Mouse (Mus musculus): Measurements from ENCODE around the gene Herc4. TPM values are rescaled to one million over a fixed set of nuclear protein-coding genes. Genes with fewer than 3 reads are reported as not detected.

The Herc4 gene
- polyA plus RNA-seq, 1 experiment from 2014 or later: 25.4 TPM

DNA sequence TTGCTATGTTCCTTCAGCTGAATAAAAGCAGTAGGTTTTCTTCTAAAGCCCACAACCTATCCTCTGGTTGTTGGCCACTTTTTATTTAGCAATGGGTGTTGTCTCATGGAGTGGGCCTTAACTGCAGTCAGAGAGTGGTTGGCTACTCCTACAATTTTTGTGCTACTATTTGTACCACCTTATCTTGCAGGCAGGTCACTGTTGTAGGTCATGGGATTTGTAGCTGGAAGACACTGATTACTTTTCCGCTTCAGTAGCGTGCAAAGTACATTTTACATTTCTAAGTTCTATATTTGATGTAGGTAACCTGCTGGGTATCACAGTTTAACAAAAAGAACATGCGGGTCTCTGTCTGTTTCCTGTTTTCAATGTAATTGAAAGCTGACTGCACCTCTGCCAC is 15.7 kb downstream of the Herc4 start:
- no peak overlapping the region for H3K27ac ChIP-seq (replicated peaks)
- H3K4me2 ChIP-seq: no peak overlapping the region
- WGBS: 92% methylated on average over 3 of the region's 3 CpGs
- H3K9ac ChIP-seq: no peak overlapping the region
- H3K4me3 ChIP-seq: no peak overlapping the region
- H3K4me1 ChIP-seq (replicated peaks): no peaks in the 10 kb centered on the region
- peaks cover 11% of the 10 kb centered on the region for H3K36me3 ChIP-seq
- no peak for ATAC-seq (ENCODE audit: low read depth)
- no peaks in the 10 kb centered on the region for H3K27me3 ChIP-seq
- H3K9me3 ChIP-seq: no peaks in the 10 kb centered on the region

DNA sequence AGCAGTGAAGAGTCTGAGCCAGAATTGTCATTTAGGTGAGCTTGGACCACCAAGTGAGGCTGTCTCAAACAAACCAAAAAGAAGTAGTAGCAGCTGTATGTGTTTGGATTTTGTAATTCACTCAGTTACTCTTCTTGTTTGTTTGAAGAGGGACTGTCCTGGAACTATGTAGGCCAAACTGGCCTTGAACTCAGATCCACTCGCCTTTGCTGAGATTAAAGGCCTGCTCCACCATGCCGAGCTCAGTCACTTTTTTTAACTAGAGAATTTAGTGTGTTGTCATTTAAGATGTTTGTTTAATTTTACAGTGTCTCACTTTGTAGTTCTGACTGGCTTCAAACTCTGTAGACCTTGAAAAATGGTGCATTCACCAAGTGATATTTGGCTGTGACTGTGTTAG is 24.3 kb downstream of the Herc4 start:
- Histone ChIP-seq H3K4me3 (no peak overlapping the region), H3K36me3 (peaks cover 51% of the 10 kb centered on the region), H3K4me2 (no peak overlapping the region), H3K9ac (no peak overlapping the region), H3K9me3 (peaks cover 8% of the 10 kb centered on the region), H3K4me1 (replicated peaks) (no peaks in the 10 kb centered on the region), H3K27me3 (no peaks in the 10 kb centered on the region), H3K27ac (replicated peaks) (no peak overlapping the region)
- ATAC-seq (ENCODE audit: low read depth): no peak
- 89% methylated on average over 2 of the region's 2 CpGs for WGBS

DNA sequence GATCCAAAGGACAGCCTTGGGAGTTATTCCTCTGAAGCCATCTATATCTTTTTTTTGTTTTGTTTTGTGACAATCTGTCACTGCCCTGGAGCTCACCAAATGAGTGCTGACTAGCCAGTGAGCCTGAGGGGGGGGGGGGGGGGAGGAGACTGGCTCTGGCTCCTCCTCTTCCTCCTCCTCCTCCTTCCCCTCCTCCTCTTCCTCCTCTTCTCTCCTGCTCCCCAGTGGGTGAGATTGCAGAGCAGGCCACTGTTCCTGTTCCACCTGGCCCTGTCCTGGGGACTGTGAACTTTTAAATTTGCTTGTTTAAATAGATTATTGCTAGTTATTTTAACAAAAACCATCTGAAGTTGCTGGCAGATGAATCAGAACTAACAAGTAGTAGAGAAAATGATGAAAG is 28.8 kb downstream of the Herc4 start:
- no peak overlapping the region for H3K4me3 ChIP-seq
- ATAC-seq (ENCODE audit: low read depth): no peak
- no peaks in the 10 kb centered on the region for H3K9me3 ChIP-seq
- H3K4me1 ChIP-seq (replicated peaks): no peaks in the 10 kb centered on the region
- H3K9ac ChIP-seq: no peak overlapping the region
- H3K4me2 ChIP-seq: no peak overlapping the region
- H3K36me3 ChIP-seq: peaks cover 53% of the 10 kb centered on the region
- H3K27me3 ChIP-seq: no peaks in the 10 kb centered on the region
- no peak overlapping the region for H3K27ac ChIP-seq (replicated peaks)

DNA sequence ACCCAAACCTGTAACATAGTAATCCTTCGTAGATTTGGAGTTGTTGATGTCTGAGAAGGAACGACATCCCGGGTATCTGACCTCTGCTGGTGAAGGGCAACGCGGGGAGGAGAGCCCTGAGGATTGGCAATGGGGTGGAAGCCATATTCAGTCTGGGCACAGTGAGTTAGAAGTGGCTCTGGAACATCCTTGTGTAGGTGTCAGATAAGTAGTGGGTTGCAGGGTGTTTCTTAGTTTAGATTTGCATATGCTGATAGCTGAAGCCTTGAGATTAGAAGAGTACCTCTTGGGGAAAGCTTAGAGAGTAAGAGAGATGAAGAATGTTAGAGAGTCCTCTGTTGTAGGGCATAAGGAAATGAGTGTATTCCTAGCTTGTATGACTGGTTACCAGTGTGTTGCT is 29.3 kb downstream of the Herc4 start:
- no peak for ATAC-seq (ENCODE audit: low read depth)
- H3K27ac ChIP-seq (replicated peaks): no peak overlapping the region
- H3K36me3 ChIP-seq: peaks cover 57% of the 10 kb centered on the region
- H3K4me2 ChIP-seq: no peak overlapping the region
- no peak overlapping the region for H3K4me3 ChIP-seq
- 92% methylated on average over 5 of the region's 5 CpGs for WGBS
- H3K9ac ChIP-seq: no peak overlapping the region
- H3K4me1 ChIP-seq (replicated peaks): no peaks in the 10 kb centered on the region
- no peaks in the 10 kb centered on the region for H3K27me3 ChIP-seq
- H3K9me3 ChIP-seq: no peaks in the 10 kb centered on the region

DNA sequence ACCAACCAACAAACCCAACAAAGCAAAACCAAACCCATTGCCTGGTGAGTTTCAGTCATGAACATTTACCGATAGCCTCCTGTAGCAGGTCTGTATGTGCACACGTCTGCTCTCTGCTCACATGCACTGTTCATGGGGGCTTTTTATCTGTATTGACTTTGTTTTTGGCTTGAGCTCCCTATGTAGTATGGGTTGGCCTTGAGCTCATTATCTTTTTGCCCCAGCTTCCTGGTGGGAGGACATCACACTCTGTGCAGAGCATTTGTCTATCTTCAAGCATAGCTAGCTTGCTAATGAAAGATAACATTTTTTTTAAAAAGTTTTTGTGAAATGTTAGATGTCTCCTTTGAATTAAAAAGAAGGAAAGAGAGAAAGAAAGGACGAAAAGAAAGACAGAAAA is 33.4 kb downstream of the Herc4 start:
- Histone ChIP-seq H3K27me3 (no peaks in the 10 kb centered on the region), H3K9ac (no peak overlapping the region), H3K4me3 (no peak overlapping the region), H3K27ac (replicated peaks) (no peak overlapping the region), H3K9me3 (no peaks in the 10 kb centered on the region), H3K4me2 (no peak overlapping the region), H3K4me1 (replicated peaks) (no peaks in the 10 kb centered on the region), H3K36me3 (peaks cover 58% of the 10 kb centered on the region)
- 94% methylated on average over 3 of the region's 3 CpGs for WGBS
- ATAC-seq (ENCODE audit: low read depth): no peak

DNA sequence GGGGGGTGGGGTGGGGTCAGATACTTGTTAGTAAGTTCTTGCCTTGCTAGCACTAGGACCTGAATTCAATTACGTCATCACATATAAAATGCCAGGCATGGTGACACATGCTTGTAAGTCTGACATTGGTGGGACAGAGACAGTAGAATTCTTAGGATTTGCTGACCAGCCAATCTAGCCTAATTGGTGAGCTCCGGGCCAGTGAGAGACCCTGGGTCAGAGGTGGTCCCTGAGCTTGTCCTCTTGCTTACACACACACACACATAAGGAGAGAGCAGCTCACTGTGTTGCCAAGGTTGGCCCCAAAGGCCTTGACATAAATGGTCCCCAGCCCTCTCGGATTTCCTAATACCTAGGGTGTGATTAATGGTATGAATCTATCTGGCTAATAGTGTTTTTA is 36.2 kb downstream of the Herc4 start:
- H3K4me2 ChIP-seq: no peak overlapping the region
- no peak overlapping the region for H3K27ac ChIP-seq (replicated peaks)
- H3K36me3 ChIP-seq: peaks cover 61% of the 10 kb centered on the region
- WGBS: 90% methylated on average over 3 of the region's 3 CpGs
- H3K4me3 ChIP-seq: no peak overlapping the region
- no peaks in the 10 kb centered on the region for H3K4me1 ChIP-seq (replicated peaks)
- H3K9ac ChIP-seq: no peak overlapping the region
- H3K9me3 ChIP-seq: no peaks in the 10 kb centered on the region
- H3K27me3 ChIP-seq: no peaks in the 10 kb centered on the region
- ATAC-seq (ENCODE audit: low read depth): no peak

DNA sequence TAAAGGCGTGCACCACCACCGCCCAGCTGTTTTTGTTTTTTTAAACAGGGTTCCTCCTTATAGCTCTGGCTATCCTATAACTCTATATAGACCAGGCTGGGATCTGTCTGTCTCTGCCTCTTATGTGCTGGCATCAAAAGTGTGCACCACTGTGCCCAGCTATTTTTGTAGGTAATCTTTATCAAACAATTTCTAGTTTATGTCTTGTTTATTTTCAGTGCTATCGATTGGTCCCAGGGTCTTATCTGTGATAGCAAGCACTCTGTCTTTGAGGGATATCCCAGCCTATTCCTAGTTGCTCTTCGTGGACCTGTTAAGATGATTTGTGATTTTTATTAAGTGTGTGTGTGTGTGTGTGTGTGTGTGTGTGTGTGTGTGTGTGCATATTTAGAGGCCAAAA is 38.8 kb downstream of the Herc4 start:
- Histone ChIP-seq H3K36me3 (peaks cover 67% of the 10 kb centered on the region), H3K27ac (replicated peaks) (no peak overlapping the region), H3K9ac (no peak overlapping the region), H3K4me1 (replicated peaks) (no peaks in the 10 kb centered on the region), H3K4me3 (no peak overlapping the region), H3K4me2 (no peak overlapping the region), H3K27me3 (no peaks in the 10 kb centered on the region), H3K9me3 (no peaks in the 10 kb centered on the region)
- WGBS: 91% methylated on average over 4 of the region's 4 CpGs
- ATAC-seq (ENCODE audit: low read depth): no peak

DNA sequence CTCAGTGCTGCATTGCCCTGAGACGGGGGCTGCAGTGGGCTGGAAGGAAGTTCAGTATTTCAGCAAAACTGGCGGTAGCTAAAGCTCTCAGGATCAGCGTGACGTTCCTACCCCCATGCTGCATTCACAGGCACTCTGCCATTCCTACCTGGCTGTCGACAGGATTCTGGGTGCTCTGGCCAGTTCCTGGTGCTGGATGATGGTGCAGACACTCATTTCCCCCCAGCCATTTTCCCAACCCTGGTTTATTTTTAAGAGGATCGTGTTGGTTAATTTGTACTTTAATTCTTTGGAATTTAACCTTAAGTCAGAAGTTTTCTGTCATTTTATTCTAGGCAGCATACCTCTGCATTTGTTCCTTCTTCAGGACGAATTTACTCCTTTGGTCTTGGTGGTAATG is 39.2 kb downstream of the Herc4 start:
- WGBS: 90% methylated on average over 7 of the region's 7 CpGs
- no peaks in the 10 kb centered on the region for H3K27me3 ChIP-seq
- H3K4me2 ChIP-seq: no peak overlapping the region
- no peak overlapping the region for H3K9ac ChIP-seq
- ATAC-seq (ENCODE audit: low read depth): no peak
- peaks cover 67% of the 10 kb centered on the region for H3K36me3 ChIP-seq
- H3K4me3 ChIP-seq: no peak overlapping the region
- no peaks in the 10 kb centered on the region for H3K9me3 ChIP-seq
- H3K4me1 ChIP-seq (replicated peaks): no peaks in the 10 kb centered on the region
- H3K27ac ChIP-seq (replicated peaks): no peak overlapping the region

DNA sequence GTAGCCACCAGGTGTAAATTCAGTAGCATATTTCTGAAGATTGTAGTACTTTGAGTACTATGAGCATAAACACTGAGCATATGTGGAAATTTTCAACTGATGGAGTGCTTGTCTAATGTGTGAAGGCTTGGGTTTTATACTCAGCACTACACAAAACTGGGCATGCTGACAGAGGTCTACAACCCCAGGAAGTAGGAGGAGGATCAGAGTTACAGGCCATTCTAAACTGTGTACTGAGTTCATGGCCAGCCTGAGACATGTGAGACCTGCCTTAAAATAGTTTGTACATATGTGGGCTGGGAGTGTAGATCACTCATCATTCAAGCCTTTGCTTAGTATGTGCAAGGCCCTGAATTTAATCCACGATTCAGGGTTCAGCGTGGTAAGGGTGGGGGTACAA is 58.7 kb downstream of the Herc4 start:
- no peak for ATAC-seq (ENCODE audit: low read depth)
- Histone ChIP-seq H3K9me3 (no peaks in the 10 kb centered on the region), H3K36me3 (peaks cover 55% of the 10 kb centered on the region), H3K27ac (replicated peaks) (no peak overlapping the region), H3K27me3 (no peaks in the 10 kb centered on the region), H3K4me2 (no peak overlapping the region), H3K9ac (no peak overlapping the region), H3K4me1 (replicated peaks) (no peaks in the 10 kb centered on the region), H3K4me3 (no peak overlapping the region)
- WGBS: 97% methylated on average over 2 of the region's 2 CpGs

DNA sequence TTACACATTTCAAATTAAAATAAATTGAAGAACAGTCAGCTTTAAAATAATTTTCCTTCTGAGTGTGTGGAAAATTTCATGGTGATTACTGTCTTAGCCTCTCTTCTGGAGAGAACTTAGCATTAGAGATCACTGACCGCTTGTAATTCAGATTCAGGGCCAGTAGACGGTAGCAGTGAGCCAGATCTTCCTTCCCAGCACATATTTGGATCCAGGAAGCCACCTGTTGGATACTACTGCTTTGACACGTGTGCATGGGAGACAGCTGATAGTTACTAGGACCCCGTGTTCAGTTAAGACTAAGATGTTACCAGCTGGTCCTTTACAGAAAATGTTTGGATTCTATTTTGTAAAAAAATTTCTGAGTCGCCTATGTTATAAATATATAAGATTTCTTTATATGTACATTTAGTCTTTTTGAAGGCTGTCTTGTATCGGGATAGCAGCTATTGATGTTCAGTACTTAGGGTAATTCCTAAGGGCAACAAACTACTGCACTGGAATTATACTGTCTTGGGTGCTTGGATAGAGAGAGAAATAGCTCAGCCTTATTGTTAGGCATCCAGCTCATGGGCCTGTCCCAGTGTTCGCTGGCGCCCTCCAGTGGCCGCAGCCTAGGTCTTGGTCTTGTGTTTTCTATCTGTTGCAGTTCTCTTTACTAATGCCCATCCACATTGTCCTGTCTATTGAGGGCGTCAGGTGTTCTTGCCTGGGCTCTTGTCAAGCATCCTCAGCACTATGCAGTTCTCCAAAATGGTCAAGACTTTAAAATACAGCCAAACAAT is 65.2 kb downstream of the Herc4 start:
- no peaks in the 10 kb centered on the region for H3K9me3 ChIP-seq
- ATAC-seq (ENCODE audit: low read depth): no peak
- no peaks in the 10 kb centered on the region for H3K27me3 ChIP-seq
- H3K4me2 ChIP-seq: no peak overlapping the region
- 39% methylated on average over 10 of the region's 10 CpGs for WGBS
- H3K4me1 ChIP-seq (replicated peaks): no peaks in the 10 kb centered on the region
- peaks cover 69% of the 10 kb centered on the region for H3K36me3 ChIP-seq
- no peak overlapping the region for H3K4me3 ChIP-seq
- H3K27ac ChIP-seq (replicated peaks): no peak overlapping the region
- no peak overlapping the region for H3K9ac ChIP-seq

DNA sequence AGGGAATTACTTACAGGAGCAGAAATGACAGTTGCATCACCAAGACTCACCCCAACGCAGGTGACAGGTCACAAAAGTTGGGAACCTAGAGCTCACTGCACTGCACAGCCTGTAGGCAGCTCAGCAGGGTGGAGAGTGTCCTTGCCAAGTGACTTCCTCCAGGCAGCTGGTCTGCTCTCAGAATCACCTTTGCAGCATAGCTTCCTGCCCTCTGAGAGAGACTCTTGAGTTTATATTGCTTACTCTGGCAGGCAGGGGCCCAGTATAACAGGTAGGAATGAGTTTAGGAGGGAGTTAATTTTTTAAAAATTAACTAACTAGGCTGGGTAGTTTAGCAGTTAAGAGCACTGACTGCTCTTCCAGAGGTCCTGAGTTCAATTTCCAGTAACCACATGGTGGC is 70.1 kb downstream of the Herc4 start:
- peaks cover 71% of the 10 kb centered on the region for H3K36me3 ChIP-seq
- no peak overlapping the region for H3K9ac ChIP-seq
- H3K27ac ChIP-seq (replicated peaks): no peak overlapping the region
- H3K27me3 ChIP-seq: no peaks in the 10 kb centered on the region
- no peaks in the 10 kb centered on the region for H3K4me1 ChIP-seq (replicated peaks)
- ATAC-seq (ENCODE audit: low read depth): no peak
- no peak overlapping the region for H3K4me3 ChIP-seq
- H3K4me2 ChIP-seq: no peak overlapping the region
- H3K9me3 ChIP-seq: no peaks in the 10 kb centered on the region
- 94% methylated on average over 1 of the region's 1 CpGs for WGBS

DNA sequence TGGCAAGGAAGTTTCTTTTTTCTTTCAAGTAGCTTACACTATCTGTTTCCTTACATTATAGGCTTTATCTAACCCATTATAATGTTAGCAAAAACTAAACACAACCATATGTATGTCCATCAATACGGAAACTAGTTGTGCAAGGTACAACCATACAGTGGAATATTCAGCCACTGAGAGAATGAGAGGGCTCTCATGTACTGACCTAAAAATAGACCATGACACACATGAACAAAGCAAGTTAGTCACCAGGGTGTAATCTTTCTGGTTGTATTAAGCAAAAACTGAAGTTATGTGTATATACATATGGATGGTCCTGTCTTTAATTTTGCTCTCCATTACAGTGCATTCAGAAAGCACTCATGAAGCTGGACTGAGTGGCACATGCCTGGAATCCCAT is 83.5 kb downstream of the Herc4 start:
- H3K4me1 ChIP-seq (replicated peaks): no peaks in the 10 kb centered on the region
- no peak for ATAC-seq (ENCODE audit: low read depth)
- H3K36me3 ChIP-seq: peaks cover 66% of the 10 kb centered on the region
- H3K4me3 ChIP-seq: no peak overlapping the region
- no peak overlapping the region for H3K9ac ChIP-seq
- 98% methylated on average over 1 of the region's 1 CpGs for WGBS
- H3K27ac ChIP-seq (replicated peaks): no peak overlapping the region
- no peaks in the 10 kb centered on the region for H3K9me3 ChIP-seq
- no peak overlapping the region for H3K4me2 ChIP-seq
- H3K27me3 ChIP-seq: no peaks in the 10 kb centered on the region

DNA sequence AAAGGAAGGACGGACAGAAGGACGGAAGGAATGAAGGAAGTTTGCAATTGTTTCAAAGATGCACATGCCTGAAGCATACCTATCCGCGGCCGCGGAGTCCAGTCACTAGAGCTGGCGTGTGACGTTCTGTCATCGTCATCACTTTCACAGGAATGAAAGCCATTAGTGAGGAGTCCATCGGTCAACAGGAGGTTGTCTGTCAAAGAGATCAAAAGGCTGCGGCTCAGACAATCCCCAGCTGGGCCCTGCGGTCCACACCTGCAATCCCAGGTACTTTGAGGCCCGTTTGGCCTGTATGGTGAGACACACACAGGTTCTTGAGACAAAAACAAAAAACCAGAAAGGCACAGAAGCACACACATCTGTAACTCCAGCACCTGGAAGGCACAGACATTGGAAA is 93.3 kb downstream of the Herc4 start:
- H3K4me3 ChIP-seq: peak overlapping the region; percentile 85
- peak overlapping the region; percentile 77 for H3K4me2 ChIP-seq
- no peak for ATAC-seq (ENCODE audit: low read depth)
- H3K9me3 ChIP-seq: no peaks in the 10 kb centered on the region
- no peak overlapping the region for H3K27ac ChIP-seq (replicated peaks)
- peaks cover 27% of the 10 kb centered on the region for H3K4me1 ChIP-seq (replicated peaks)
- 56% methylated on average over 13 of the region's 13 CpGs for WGBS
- H3K9ac ChIP-seq: peak overlapping the region; percentile 98
- H3K36me3 ChIP-seq: peaks cover 31% of the 10 kb centered on the region
- H3K27me3 ChIP-seq: no peaks in the 10 kb centered on the region
